Mouse (Mus musculus) myocyte (in vitro differentiated cells): ENCODE results near the gene Sacm1l.

ENCODE experiments used
- CEBPB ChIP-seq: IDR thresholded peaks from 2 replicates; pipeline ENCODE4 v1.6.1; 2011; ENCODE audit warnings: mild to moderate bottlenecking, moderate library complexity; ENCODE audit not compliant: poor library complexity, insufficient read depth, severe bottlenecking
- E2F4 ChIP-seq: IDR thresholded peaks from one replicate; pipeline ENCODE4 v1.6.1; 2011; ENCODE audit warnings: mild to moderate bottlenecking, control low read depth, moderate library complexity; ENCODE audit not compliant: insufficient read depth
- MAX ChIP-seq: IDR thresholded peaks from one replicate; pipeline ENCODE4 v1.6.1; 2011; ENCODE audit warnings: low read depth, mild to moderate bottlenecking, control low read depth
- MYOG ChIP-seq, 3 experiments: IDR thresholded peaks; one replicate each; pipeline ENCODE4 v1.6.1; 2011; ENCODE audit warnings: control low read depth in 2 of 3, low read depth in 2 of 3, mild to moderate bottlenecking in 2 of 3; ENCODE audit not compliant: insufficient read length in 2 of 3, control insufficient read depth in 1 of 3, insufficient read depth in 1 of 3
- POLR2A ChIP-seq: IDR thresholded peaks from one replicate; pipeline ENCODE4 v1.6.1; 2011; ENCODE audit warnings: low read depth, mild to moderate bottlenecking, control low read depth, moderate library complexity; ENCODE audit not compliant: insufficient read length
- POLR2AphosphoS2 ChIP-seq: IDR thresholded peaks from one replicate; pipeline ENCODE4 v1.6.1; 2011; ENCODE audit warnings: low read depth, control low read depth; ENCODE audit not compliant: insufficient read length
- TCF12 ChIP-seq: IDR thresholded peaks from one replicate; pipeline ENCODE4 v1.6.1; 2011; ENCODE audit warnings: mild to moderate bottlenecking, control low read depth; ENCODE audit not compliant: poor library complexity, insufficient read depth, severe bottlenecking
- USF1 ChIP-seq: IDR thresholded peaks from one replicate; pipeline ENCODE4 v1.6.1; 2011; ENCODE audit warnings: low read depth, mild to moderate bottlenecking, control low read depth, moderate library complexity

DNA sequence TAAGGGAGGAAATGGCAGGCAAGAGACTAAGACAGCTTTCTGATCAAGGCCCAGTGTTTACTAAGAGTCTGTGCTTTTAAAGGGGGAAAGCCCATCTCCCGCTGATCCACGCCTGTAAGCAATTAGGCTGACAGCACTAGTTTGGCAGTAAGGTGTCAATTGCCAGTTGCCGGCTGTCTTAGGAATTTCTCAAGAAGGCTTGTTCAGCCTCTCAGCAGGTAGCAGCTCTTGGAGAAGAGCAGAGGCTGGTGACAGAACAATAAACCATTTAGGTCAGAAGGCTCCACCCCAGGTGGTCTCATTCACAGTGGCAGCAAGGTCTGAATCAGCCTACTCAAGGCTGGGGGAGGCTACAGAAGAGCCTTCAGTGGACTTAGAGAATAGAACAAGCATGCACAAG, 25.0 kb downstream of the Sacm1l start:
- no peak for TF ChIP-seq POLR2A
- TF ChIP-seq E2F4: no peak
- TF ChIP-seq MAX: no peak
- TF ChIP-seq USF1: no peak
- no peak for TF ChIP-seq POLR2AphosphoS2
- TF ChIP-seq MYOG (IDR thresholded peaks at IDR 0.05; ENCODE audit: control insufficient read depth in 1 of 3, insufficient read depth in 1 of 3, insufficient read length in 2 of 3, low read depth in 2 of 3): no peak
- no peak for TF ChIP-seq TCF12
- TF ChIP-seq CEBPB: no peak
